Mouse (Mus musculus): ENCODE results near the gene Adipoq. TPM values are rescaled to one million over a fixed set of nuclear protein-coding genes. Genes with fewer than 3 reads are reported as not detected.
A peak's percentile ranks its signal among the peaks of the same experiment; 100 is the strongest.

Adipoq gene
- polyA plus RNA-seq, 1 experiment from 2014 or later = 0.21 TPM

DNA sequence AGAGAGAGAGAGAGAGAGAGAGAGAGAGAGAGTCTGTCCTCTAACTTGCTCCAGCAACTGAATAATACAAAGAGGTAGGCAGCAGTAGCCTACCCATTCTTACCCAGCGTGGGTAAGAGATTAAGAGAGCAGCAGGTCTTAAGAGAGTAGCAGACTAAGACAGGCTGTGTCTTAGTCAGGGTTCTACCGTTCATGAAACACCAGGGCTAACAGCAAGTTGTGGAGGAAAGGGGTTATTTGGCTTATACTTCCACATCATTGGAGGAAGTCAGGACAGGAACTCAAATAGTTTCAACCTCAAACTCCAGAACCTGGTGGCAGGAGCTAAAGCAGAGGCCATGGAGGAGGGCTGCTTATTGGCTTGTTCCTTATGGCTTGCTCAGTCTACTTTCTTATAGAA lies 42.5 kb upstream of the Adipoq start:
- WGBS = 71% methylated on average over 2 of the region's 2 CpGs
- H3K36me3 ChIP-seq (ENCODE audit: insufficient read depth, low read length) = peaks cover 3% of the 10 kb centered on the region
- H3K9ac ChIP-seq (replicated peaks; ENCODE audit: low read length) = no peak overlapping the region
- H3K4me2 ChIP-seq (replicated peaks; ENCODE audit: low read depth, low read length) = no peak overlapping the region
- H3K4me3 ChIP-seq (ENCODE audit: low read length) = no peak overlapping the region
- peaks cover 11% of the 10 kb centered on the region for H3K4me1 ChIP-seq (ENCODE audit: insufficient read depth, low read length)
- H3K9me3 ChIP-seq (ENCODE audit: low read length) = no peaks in the 10 kb centered on the region
- ATAC-seq (ENCODE audit: low FRiP score, low TSS enrichment) = no peak
- no peak overlapping the region for H3K27ac ChIP-seq (ENCODE audit: low read length)
- H3K27me3 ChIP-seq (ENCODE audit: insufficient read depth, low read length) = no peaks in the 10 kb centered on the region

DNA sequence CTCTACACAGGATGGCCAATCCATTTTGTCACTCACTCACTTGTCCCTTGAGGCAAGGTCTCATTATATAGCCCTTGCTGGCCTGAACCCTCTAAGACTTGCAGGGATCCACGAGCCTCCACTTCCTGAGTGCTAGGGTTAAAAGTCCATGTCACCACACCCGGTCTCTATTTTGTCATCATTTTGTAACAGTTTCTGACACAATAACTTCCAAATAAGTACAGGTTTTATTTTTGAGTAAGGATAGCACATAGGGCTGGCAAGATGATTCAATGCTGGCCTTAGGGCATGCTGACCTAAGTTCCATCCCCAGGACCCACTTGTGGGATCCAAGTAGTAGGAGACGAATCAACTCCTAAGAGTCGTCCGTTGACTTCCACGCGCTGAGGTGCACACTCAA lies 40.2 kb upstream of the Adipoq start:
- no peak overlapping the region for H3K4me2 ChIP-seq (replicated peaks; ENCODE audit: low read depth, low read length)
- H3K27ac ChIP-seq (ENCODE audit: low read length) = no peak overlapping the region
- H3K4me1 ChIP-seq (ENCODE audit: insufficient read depth, low read length) = peaks cover 15% of the 10 kb centered on the region
- H3K4me3 ChIP-seq (ENCODE audit: low read length) = no peak overlapping the region
- no peak for ATAC-seq (ENCODE audit: low FRiP score, low TSS enrichment)
- 75% methylated on average over 7 of the region's 7 CpGs for WGBS
- no peaks in the 10 kb centered on the region for H3K9me3 ChIP-seq (ENCODE audit: low read length)
- peaks cover 22% of the 10 kb centered on the region for H3K36me3 ChIP-seq (ENCODE audit: insufficient read depth, low read length)
- no peaks in the 10 kb centered on the region for H3K27me3 ChIP-seq (ENCODE audit: insufficient read depth, low read length)
- H3K9ac ChIP-seq (replicated peaks; ENCODE audit: low read length) = no peak overlapping the region

DNA sequence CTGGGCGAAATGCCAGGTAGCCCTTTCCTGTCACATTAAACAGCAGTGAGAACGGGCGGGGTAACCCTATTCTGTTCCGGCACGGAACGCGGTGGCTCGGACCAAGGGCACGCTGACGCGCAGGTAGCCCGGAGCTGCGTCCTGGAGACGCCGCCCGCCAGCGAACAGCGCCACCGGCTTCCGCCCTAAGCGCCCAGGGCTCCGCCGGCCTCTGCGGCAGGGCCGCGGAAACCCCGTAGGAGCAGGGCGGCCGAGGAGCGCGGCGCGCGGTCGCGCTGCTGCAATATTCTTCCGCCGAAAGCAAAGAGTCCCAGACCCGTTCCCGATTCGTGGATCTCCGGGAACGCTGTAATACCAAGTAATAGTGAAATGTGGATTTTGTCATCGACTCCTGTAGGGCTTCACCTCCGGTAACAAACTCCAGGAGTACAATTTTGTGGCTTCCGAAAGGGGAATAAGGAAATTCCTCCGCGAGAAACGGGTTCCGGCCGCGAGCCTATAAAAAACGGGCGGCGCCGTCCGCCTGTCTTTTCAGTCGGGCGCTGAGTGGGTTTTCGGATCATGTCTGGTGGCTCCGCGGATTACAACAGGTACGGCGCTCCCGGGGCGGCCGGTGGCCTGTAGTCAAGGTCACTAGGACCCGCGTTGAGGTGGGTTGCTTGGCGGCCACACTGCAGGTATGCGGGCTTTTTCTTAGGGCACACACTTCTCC lies 38.9 kb upstream of the Adipoq start, which contains the start of gene Eif4a2:
Gene Eif4a2 (plus strand): TSS at position 214 of the 712 bp plus-strand sequence.
- H3K9ac ChIP-seq (replicated peaks; ENCODE audit: low read length) = peak within 1 kb of the TSS; percentile 100
- H3K9me3 ChIP-seq (ENCODE audit: low read length) = no peaks in the 10 kb centered on the region
- 0% methylated on average over 71 of the region's 71 CpGs for WGBS
- no peaks in the 10 kb centered on the region for H3K27me3 ChIP-seq (ENCODE audit: insufficient read depth, low read length)
- peak within 1 kb of the TSS; percentile 99 for H3K4me3 ChIP-seq (ENCODE audit: low read length)
- H3K27ac ChIP-seq (ENCODE audit: low read length) = peak within 1 kb of the TSS; percentile 99
- ATAC-seq (ENCODE audit: low FRiP score, low TSS enrichment) = peak; percentile 93
- peaks cover 35% of the 10 kb centered on the region for H3K36me3 ChIP-seq (ENCODE audit: insufficient read depth, low read length)
- peaks cover 21% of the 10 kb centered on the region for H3K4me1 ChIP-seq (ENCODE audit: insufficient read depth, low read length)
- peak within 1 kb of the TSS; percentile 95 for H3K4me2 ChIP-seq (replicated peaks; ENCODE audit: low read depth, low read length)

DNA sequence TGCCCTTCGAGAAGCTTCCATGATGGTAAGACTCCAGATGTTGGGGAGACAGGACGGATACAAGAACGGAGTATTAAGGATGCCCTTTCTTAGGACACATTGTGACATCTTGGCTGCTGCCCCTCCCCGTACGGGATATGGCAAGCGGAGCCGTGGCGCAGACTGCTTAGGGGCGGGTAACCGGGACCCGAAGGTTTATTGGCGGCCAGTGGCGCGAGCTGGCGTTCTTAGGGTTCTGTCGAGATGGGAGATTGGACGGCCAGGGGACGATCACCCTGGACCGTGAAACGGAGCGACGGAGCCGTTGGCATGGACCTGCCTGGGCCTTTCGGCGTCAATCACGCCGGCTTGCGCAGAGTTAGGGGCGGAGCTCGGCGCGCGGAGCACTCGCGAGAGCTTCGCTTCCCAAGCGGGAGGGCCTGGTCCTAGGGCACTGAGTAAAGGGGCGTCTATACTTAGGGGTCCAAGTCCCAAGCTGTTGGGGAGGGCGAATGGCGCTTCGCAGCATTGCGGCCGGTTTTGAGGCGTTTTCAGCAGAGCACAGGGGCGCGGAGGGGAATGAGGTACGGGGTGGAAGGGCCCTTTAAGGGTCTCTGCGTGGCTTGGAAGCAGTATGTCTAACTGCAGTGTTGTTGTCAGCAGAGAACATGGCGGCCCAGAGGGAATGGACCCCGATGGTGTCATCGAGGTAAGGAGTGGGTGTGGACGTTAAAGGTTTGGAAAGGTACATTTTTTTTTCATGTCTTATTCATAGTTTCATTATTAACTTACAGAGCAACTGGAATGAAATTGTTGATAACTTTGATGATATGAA lies 38.2 kb upstream of the Adipoq start:
- Histone ChIP-seq H3K9ac (replicated peaks; ENCODE audit: low read length) (peak overlapping the region; percentile 100), H3K4me2 (replicated peaks; ENCODE audit: low read depth, low read length) (peak overlapping the region; percentile 95), H3K9me3 (ENCODE audit: low read length) (no peaks in the 10 kb centered on the region), H3K4me3 (ENCODE audit: low read length) (peak overlapping the region; percentile 99), H3K27me3 (ENCODE audit: insufficient read depth, low read length) (no peaks in the 10 kb centered on the region), H3K36me3 (ENCODE audit: insufficient read depth, low read length) (peaks cover 42% of the 10 kb centered on the region), H3K4me1 (ENCODE audit: insufficient read depth, low read length) (peaks cover 21% of the 10 kb centered on the region), H3K27ac (ENCODE audit: low read length) (peak overlapping the region; percentile 99)
- WGBS = under 1% methylated on average over 52 of the region's 52 CpGs
- ATAC-seq (ENCODE audit: low FRiP score, low TSS enrichment) = peak; percentile 88

DNA sequence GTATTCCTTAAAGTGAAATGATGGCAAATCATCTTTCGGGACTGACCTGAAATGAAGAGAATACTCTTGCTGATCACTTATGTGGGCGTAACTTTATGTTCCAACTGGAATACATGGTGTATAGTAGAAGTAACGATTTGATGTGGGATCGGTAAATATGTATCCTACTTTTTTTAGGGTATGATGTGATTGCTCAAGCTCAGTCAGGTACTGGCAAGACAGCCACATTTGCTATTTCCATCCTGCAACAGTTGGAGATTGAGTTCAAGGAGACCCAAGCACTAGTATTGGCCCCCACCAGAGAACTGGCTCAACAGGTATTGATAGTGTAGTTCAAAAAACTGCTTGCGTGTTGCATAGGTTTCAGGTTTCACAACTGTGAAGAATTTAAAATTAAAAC lies 37.4 kb upstream of the Adipoq start:
- H3K27ac ChIP-seq (ENCODE audit: low read length) = peak overlapping the region; percentile 99; the same call in 1 of the 2 replicates
- no peaks in the 10 kb centered on the region for H3K27me3 ChIP-seq (ENCODE audit: insufficient read depth, low read length)
- no peaks in the 10 kb centered on the region for H3K9me3 ChIP-seq (ENCODE audit: low read length)
- ATAC-seq (ENCODE audit: low FRiP score, low TSS enrichment) = no peak
- WGBS = 1% methylated on average over 5 of the region's 5 CpGs
- peaks cover 21% of the 10 kb centered on the region for H3K4me1 ChIP-seq (ENCODE audit: insufficient read depth, low read length)
- H3K4me2 ChIP-seq (replicated peaks; ENCODE audit: low read depth, low read length) = peak overlapping the region; percentile 95
- H3K36me3 ChIP-seq (ENCODE audit: insufficient read depth, low read length) = peaks cover 43% of the 10 kb centered on the region
- peak overlapping the region; percentile 99 for H3K4me3 ChIP-seq (ENCODE audit: low read length)
- H3K9ac ChIP-seq (replicated peaks; ENCODE audit: low read length) = peak overlapping the region; percentile 100

DNA sequence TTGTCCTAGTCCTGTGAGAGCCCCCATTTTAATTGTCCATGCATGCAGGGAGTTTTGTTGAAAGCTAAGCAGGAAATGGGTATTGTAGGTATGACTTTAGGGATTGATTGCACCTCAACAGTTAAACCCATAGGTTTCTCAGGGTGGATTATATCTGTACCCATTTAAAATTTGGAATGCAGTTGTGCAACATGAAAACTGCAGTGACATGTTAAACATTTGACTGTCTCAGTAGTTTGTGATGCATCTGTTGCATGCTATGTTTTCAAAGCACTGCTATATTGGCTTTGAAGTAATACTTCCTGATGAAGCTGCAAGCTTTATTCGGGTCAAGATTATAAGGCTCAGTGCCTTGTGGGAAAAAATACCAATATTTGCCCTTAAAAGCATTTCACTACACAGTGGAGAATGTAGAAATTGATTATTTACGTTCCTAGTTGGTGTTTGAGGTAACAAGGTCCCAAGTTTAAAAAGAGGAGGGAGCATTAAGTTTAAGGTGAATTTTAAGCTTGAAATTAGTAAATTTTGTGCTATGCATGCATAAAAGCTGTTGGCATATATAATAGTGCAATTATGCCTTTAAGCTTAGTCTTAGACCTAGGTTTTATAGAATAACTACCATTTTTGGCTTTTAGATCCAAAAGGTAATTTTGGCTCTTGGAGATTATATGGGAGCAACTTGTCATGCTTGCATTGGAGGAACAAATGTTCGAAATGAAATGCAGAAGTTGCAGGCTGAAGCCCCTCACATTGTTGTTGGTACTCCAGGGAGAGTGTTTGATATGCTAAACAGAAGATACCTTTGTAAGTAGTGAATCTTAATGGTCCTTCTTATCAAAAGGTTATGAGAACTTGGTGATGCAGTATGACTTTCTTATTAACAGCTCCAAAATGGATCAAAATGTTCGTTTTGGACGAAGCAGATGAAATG lies 36.7 kb upstream of the Adipoq start:
- Histone ChIP-seq H3K4me1 (ENCODE audit: insufficient read depth, low read length) (peaks cover 21% of the 10 kb centered on the region), H3K36me3 (ENCODE audit: insufficient read depth, low read length) (peaks cover 50% of the 10 kb centered on the region), H3K4me2 (replicated peaks; ENCODE audit: low read depth, low read length) (peak overlapping the region; percentile 95), H3K27me3 (ENCODE audit: insufficient read depth, low read length) (no peaks in the 10 kb centered on the region), H3K4me3 (ENCODE audit: low read length) (peak overlapping the region; percentile 99), H3K9ac (replicated peaks; ENCODE audit: low read length) (peak overlapping the region; percentile 100), H3K27ac (ENCODE audit: low read length) (no peak overlapping the region; the same call in 1 of the 2 replicates), H3K9me3 (ENCODE audit: low read length) (no peaks in the 10 kb centered on the region)
- WGBS = 41% methylated on average over 5 of the region's 5 CpGs
- no peak for ATAC-seq (ENCODE audit: low FRiP score, low TSS enrichment)

DNA sequence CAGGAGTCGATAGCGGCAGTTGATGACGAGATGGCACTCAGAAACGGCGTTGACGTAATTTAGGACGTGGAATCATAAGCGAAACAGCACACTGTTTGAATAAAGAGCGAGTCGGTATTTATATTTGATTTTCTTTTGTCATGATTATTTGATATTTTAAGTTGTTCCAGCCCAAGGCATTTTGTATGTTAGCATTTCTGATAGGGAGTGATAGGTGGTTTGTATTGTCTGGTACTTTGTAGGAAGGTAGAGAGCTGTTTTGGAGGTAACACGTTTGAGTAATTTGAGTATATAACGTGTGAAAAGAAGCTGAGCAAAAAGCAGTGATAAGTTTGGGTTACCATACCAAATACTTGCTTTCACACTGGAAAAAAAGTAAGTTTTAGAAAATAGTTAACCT lies 34.0 kb upstream of the Adipoq start:
- Histone ChIP-seq H3K4me1 (ENCODE audit: insufficient read depth, low read length) (peaks cover 21% of the 10 kb centered on the region), H3K27me3 (ENCODE audit: insufficient read depth, low read length) (no peaks in the 10 kb centered on the region), H3K36me3 (ENCODE audit: insufficient read depth, low read length) (peaks cover 53% of the 10 kb centered on the region), H3K27ac (ENCODE audit: low read length) (no peak overlapping the region), H3K4me3 (ENCODE audit: low read length) (no peak overlapping the region), H3K9ac (replicated peaks; ENCODE audit: low read length) (no peak overlapping the region), H3K4me2 (replicated peaks; ENCODE audit: low read depth, low read length) (no peak overlapping the region), H3K9me3 (ENCODE audit: low read length) (no peaks in the 10 kb centered on the region)
- no peak for ATAC-seq (ENCODE audit: low FRiP score, low TSS enrichment)
- WGBS = 76% methylated on average over 12 of the region's 12 CpGs

DNA sequence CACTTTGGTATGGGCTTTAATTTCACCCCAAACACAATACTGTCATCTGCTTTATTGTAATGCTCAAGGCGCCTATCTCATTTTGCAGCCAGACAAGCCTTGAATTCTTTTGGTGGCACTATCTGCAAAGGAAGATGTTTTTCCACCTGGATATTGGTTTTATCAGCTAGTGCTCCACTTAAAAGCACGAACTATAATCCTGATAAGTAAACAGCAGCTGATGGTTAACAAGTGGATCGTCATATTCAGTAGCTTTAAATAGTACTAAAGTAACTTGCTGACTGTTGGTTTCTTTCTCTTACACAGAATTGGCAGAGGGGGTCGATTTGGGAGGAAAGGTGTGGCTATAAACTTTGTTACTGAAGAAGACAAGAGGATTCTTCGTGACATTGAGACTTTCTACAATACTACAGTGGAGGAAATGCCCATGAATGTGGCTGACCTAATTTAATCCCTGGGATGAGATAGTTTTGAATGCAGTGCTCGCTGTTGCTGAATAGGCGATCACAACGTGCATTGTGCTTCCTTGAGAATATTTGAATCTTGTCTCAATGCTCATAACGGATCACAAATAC lies 33.4 kb upstream of the Adipoq start:
- Histone ChIP-seq H3K4me2 (replicated peaks; ENCODE audit: low read depth, low read length) (no peak overlapping the region), H3K27me3 (ENCODE audit: insufficient read depth, low read length) (no peaks in the 10 kb centered on the region), H3K27ac (ENCODE audit: low read length) (0 out of 2 replicates have a peak overlapping the region, but pooled peaks have one; percentile 9), H3K9ac (replicated peaks; ENCODE audit: low read length) (no peak overlapping the region), H3K4me1 (ENCODE audit: insufficient read depth, low read length) (peaks cover 21% of the 10 kb centered on the region), H3K4me3 (ENCODE audit: low read length) (no peak overlapping the region), H3K36me3 (ENCODE audit: insufficient read depth, low read length) (peaks cover 53% of the 10 kb centered on the region), H3K9me3 (ENCODE audit: low read length) (no peaks in the 10 kb centered on the region)
- ATAC-seq (ENCODE audit: low FRiP score, low TSS enrichment) = no peak
- 56% methylated on average over 9 of the region's 9 CpGs for WGBS

DNA sequence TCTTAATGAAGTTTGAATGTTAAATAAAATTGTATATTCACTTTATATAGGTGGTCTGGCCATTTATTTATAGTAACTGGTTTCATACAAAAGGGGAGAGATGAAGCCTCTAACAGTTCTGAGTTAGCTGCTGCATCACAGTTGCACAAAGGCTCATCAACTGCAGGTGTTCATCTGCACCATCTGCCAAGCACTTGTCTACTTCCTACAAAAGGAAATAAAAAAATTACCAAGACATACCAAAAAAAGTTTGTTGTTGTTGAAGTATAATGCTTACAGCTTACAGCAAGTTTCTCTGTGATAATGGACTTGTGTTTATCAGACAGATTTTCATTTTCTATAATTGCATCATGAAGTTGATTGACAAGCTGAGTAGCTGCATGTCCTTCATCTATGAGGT lies 32.4 kb upstream of the Adipoq start:
- Histone ChIP-seq H3K9me3 (ENCODE audit: low read length) (no peaks in the 10 kb centered on the region), H3K36me3 (ENCODE audit: insufficient read depth, low read length) (peaks cover 49% of the 10 kb centered on the region), H3K4me2 (replicated peaks; ENCODE audit: low read depth, low read length) (no peak overlapping the region), H3K4me1 (ENCODE audit: insufficient read depth, low read length) (peaks cover 21% of the 10 kb centered on the region), H3K27me3 (ENCODE audit: insufficient read depth, low read length) (no peaks in the 10 kb centered on the region), H3K4me3 (ENCODE audit: low read length) (no peak overlapping the region), H3K9ac (replicated peaks; ENCODE audit: low read length) (no peak overlapping the region), H3K27ac (ENCODE audit: low read length) (no peak overlapping the region)
- ATAC-seq (ENCODE audit: low FRiP score, low TSS enrichment) = no peak
